Mouse (Mus musculus): ENCODE data around the gene Rpain.

The Rpain gene

DNA sequence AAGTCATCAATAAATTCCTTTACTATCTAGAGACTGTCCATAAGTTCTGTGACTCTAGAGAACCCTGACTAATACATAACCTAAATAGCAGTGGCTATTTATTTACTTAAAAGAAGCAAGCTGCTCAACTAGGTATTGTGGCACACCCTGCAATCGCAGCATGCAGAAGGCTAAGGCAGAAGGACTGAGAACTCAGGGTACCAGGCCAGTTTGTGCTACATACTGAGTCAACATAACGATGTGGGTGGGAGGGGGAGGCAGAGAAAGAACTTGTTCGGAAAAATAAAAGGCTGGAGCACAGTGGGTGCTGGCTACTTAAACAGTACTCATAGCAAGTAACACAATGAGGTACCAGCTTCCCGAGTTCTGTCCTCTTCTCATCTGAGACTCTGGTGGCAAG lies 31.2 kb downstream of the Rpain start:
- DNase-seq (ENCODE audit: low spot score), result no peak

DNA sequence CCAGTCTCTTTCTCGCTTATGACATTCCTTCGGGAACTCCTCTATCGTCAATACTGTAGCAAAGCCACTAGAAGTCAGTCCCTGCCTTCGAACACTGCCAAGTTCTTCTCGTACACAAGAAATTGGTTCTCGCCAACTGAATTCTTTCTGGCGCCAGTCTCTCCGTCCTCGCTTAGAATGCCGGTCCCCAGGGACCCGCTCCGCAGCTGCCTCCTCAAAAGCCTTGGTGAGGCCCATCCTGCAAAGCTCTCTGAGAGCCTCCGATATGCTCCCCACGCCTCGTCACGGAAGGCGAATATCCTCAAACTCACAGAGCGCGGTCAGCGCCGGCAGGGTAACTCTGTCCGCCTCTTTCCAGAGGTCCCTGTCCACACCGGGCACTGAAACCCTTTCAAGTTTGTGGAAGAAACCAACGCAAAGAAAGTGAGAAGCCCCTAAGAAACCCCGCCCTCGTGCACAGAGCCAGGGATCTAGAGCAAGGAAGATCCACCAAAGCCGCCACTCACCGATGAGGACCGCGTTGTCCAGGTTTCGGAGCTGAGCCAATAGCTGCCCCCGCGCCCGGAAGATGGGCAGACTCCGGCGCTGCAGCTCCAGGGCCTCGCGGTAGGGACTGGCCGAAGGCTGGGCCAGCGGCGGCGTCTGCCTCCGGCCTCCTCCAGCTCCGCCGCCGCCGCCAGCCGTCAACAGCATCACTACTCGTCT lies 33.8 kb downstream of the Rpain start:
- DNase-seq (ENCODE audit: low spot score), result no peak

DNA sequence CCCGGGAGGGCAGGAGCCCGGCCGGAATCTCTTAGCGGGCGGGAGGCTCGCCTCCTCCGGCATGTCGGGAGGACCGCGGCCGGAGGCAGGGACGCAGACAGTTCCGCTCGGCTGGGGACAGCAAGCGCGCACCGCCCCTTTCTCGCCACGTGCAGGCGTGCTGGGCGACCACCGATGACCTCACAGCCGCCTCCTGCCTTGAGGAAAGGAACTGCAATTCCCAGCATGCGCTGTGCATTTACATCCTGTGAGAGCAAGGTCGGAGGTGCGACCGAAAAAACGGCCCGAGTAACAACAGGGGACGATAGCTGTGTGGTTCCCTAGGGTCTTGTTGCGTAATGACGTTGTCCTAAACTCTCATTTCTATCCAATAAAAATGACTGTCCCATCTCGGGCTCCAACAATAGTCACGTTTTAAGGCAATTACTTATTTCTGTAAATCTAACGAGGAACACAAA lies 34.3 kb downstream of the Rpain start, which contains the start of gene Dhx33:
TSS of gene Dhx33 (minus strand) at position 122 of the 458 bp plus-strand sequence.
- peak; percentile 93 for DNase-seq (ENCODE audit: low spot score)

DNA sequence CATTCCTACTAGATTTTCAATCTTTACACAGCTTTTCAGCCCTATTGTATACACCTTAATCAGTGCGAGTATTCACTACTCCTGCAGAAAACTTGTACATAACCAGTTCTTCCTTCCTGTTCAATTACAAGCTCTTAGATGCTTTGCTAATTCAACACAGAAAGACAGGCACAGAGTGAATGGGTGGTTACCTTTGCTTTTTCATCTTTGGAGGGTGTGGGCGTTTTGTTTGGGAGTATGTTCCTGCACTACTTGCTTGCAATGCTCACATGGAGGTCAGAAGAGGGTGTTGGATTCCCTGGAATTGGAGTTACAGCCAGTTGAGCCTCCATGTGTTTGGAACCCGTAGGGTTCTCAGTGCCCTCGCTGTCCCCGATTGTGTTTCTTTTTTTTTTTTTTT lies 35.0 kb downstream of the Rpain start:
- no peak for DNase-seq (ENCODE audit: low spot score)

DNA sequence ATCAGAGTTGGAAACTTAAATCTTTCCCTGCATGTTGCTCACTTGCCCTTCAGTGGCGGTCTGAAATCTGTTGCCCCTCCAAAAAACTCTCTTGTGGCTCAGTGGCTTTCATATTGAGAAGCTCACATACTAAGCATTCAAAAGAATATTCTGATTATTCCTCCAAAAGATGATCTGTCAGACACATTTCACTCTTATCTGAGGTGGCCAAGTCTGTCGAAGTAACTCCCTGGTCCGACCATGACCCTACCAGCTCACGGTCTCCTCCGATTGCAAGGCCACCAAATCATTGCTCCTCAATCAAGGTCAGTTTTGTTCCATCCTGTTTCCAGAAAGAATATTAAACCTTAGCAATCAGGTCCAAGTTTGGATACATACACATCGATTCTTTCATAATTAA lies 37.0 kb downstream of the Rpain start:
- no peak for DNase-seq (ENCODE audit: low spot score)

- no peak for DNase-seq (ENCODE audit: low spot score)
Observed at GRCm38 (mm10) chr11:71007831-71008230, 37.8 kb downstream of the Rpain start.

- no peak for DNase-seq (ENCODE audit: low spot score)
Observed at GRCm38 (mm10) chr11:71008321-71008720, 38.3 kb downstream of the Rpain start.

- DNase-seq (ENCODE audit: low spot score), result no peak
Observed at GRCm38 (mm10) chr11:71012743-71013142, 42.7 kb downstream of the Rpain start.

DNA sequence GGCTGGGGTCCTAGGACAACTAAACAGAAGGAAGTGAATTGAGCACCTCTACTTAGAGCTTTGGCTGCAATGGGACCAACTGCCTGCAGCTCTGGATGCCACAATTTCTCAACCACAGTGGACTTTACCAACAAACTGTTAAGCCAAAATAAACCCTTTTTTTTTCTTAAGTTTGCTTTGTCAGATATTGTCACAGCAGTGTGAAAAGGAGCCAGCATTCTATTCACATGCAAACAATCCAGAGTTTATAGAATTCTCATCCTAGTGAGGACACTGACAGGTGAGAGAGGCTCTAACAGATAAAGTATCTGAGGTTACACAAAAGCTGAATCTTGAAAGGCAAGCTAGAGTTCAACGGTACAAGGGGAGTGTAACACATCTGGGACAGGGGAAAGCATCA lies 47.0 kb downstream of the Rpain start:
- no peak for DNase-seq (ENCODE audit: low spot score)

DNA sequence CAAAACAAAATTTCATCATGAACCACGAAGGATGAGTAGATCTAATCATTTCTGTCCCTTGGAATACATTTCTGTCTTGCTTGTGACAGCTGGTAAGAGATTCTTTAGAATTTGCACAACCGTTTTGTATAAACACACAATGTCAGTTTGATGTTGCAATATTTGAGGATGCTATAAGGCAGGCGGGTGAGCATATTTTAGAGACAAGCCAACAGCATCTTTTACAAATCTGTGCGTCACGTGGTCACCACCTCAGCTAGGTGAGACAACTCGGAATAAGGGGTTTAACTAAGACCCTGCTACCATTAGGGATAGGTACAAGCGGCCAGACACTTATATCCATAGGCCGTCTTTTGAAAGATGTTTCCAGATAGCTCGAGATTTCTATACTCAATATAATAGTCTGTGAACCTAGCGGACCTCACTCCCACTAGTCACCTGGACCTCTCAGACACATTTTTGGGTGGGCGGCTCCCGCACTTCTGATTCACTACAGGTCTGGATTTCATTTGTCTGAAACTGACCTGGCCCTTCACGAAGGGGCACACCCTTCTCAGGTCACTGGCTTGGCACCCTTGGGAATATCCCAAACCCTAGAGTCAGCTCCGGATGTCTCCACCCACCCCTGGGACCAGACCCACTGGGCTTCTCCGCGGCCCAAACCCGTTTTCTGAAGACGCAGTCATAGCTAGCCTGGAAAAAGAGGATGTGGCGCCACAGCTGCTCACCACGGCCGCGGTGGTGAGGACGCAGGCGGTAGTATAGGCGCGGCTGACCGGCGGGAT lies 48.6 kb downstream of the Rpain start:
- no peak for DNase-seq (ENCODE audit: low spot score)

DNA sequence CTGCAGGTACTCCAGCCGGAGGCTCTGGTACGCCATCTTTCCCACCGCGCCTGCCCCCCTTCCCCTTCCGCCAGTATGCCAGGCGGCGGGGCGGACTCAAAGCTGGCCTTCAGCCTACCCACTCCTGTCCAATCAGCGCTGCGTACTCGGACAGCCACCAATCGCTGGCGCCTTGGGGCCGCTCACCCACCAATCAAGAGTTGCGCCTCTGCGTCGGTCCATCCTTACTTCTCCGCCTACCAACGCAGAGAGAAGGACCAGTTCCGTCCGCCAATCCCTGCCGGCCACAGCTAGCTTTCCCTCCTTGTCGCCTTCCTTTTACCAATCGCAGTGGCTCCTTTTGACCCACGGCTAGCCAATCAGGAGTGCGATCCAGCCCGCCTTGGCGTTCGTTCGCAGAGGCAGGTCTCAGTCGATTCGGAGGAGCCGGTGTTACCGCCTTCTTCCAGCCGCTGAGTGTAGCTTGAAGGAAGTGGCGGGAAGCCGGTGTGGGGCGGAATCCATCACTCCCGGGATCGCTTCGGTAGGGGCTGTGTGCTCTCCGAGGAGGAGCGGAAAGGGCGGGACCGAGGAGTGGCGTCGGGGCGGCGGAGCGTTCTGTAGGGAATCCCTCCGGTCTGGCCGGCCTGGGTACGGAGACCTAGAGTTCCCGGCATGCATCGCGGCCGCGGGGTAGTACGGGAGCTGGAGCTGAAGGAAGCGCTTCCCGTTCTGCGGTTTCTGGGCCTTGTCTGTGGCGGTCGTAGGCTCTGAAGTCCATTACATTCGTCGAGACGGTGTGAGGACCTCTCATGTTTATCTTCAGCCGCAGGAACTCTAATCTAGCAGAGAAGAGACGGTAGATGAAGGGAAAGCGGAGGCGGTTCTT lies 49.4 kb downstream of the Rpain start, which contains the start of the genes Mis12 and Derl2:
TSS of gene Mis12 (plus strand) at position 411 of the 868 bp plus-strand sequence.
TSS of gene Derl2 (minus strand) at position 641 of the 868 bp plus-strand sequence.
- DNase-seq (ENCODE audit: low spot score), result peak; percentile 99
